Mouse (Mus musculus): ENCODE data around the gene Gm5134.
A peak's percentile ranks its signal among the peaks of the same experiment; 100 is the strongest.

Gm5134 gene

GRCm38 (mm10) chr10:75940520-75940919, 13.8 kb upstream of the Gm5134 start, which contains the start of gene Gm867:
Gene Gm867 (minus strand): TSS chr10:75940672.
- DNase-seq: no peak

GRCm38 (mm10) chr10:75941042-75941824, 13.1 kb upstream of the Gm5134 start:
- DNase-seq: no peak

- DNase-seq: no peak
These were observed 11.4 kb upstream of the Gm5134 start, which contains the start of gene Vpreb3 for GRCm38 (mm10) chr10:75942736-75943477. Gene Vpreb3 (plus strand): TSS chr10:75943057.

- no peak for DNase-seq
These were observed 10.1 kb upstream of the Gm5134 start for GRCm38 (mm10) chr10:75944066-75944772.

- DNase-seq: no peak
These were observed 9.1 kb upstream of the Gm5134 start for GRCm38 (mm10) chr10:75945213-75945612.

- DNase-seq: no peak
These were observed 8.4 kb upstream of the Gm5134 start for GRCm38 (mm10) chr10:75945896-75946295.

- DNase-seq: no peak
These were observed 6.2 kb upstream of the Gm5134 start for GRCm38 (mm10) chr10:75948079-75948478.

- no peak for DNase-seq
These were observed 5.0 kb upstream of the Gm5134 start for GRCm38 (mm10) chr10:75949053-75950045.

GRCm38 (mm10) chr10:75950791-75951210, 3.5 kb upstream of the Gm5134 start:
- no peak for DNase-seq

- peak; percentile 81 for DNase-seq
These were observed 2.8 kb upstream of the Gm5134 start for GRCm38 (mm10) chr10:75951424-75952050.

- no peak for DNase-seq
These were observed 19.5 kb downstream of the Gm5134 start for GRCm38 (mm10) chr10:75973846-75974245.

- peak; percentile 57 for DNase-seq
These were observed 20.9 kb downstream of the Gm5134 start for GRCm38 (mm10) chr10:75975216-75975615.

- DNase-seq: no peak
These were observed 24.0 kb downstream of the Gm5134 start for GRCm38 (mm10) chr10:75978119-75978834.

- DNase-seq: no peak
These were observed 24.5 kb downstream of the Gm5134 start for GRCm38 (mm10) chr10:75978835-75979157.

GRCm38 (mm10) chr10:75979432-75979831, 25.1 kb downstream of the Gm5134 start:
- no peak for DNase-seq

- no peak for DNase-seq
These were observed 36.2 kb downstream of the Gm5134 start for GRCm38 (mm10) chr10:75990430-75991042.

- DNase-seq: no peak
These were observed 39.4 kb downstream of the Gm5134 start for GRCm38 (mm10) chr10:75993616-75994240.

GRCm38 (mm10) chr10:75994531-75995210, 40.4 kb downstream of the Gm5134 start:
- peak; percentile 78 for DNase-seq

GRCm38 (mm10) chr10:75995463-75995862, 41.1 kb downstream of the Gm5134 start:
- DNase-seq: peak; percentile 70
